Mouse (Mus musculus) monocyte, adult 5-6 weeks (primary cell): Measurements from ENCODE around the gene B4galnt4. TPM values are rescaled to one million over a fixed set of nuclear protein-coding genes. Genes with fewer than 3 reads are reported as not detected.

ENCODE experiments used
- ATAC-seq: fragments of 153-309, 156-312 bp; replicated peaks from 2 replicates; pipeline ENCODE4 v1.8.0; 2017; ENCODE audit warnings: mild to moderate bottlenecking; ENCODE audit not compliant: low TSS enrichment, insufficient number of reproducible peaks, severe bottlenecking, poor library complexity, low FRiP score
- total RNA-seq: library from RNA; stranded (forward); fragments of 200-1000, 200-491, 200-594 nt; gene quantifications from 3 replicates; pipeline ENCODE4 v1.2.3, GENCODE M21; 2017

The B4galnt4 gene
- total RNA-seq, 1 experiment from 2014 or later: 0.10 TPM

- peak; percentile 55 for ATAC-seq
Measured at GRCm38 (mm10) chr7:141096649-141097056, 35.7 kb downstream of the B4galnt4 start.

DNA sequence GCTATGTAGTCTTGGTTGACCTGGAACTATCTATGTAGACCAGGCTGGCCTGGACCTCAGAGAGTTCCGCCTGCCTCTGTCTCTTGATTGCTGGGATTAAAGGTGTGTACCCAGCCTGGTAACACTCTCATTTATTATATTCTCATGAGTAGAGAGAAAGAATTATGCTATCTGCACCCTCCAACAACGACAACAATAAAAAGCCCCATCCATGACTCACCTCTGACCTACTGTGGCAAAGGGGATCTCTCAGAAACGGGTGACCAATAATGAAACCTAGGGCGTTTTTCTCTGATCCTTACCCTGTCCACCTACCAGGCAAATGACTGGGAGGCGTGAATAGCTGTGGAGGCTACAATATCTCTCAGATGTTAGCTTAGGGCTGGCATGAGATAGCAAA lies 36.3 kb downstream of the B4galnt4 start:
- ATAC-seq: no peak

DNA sequence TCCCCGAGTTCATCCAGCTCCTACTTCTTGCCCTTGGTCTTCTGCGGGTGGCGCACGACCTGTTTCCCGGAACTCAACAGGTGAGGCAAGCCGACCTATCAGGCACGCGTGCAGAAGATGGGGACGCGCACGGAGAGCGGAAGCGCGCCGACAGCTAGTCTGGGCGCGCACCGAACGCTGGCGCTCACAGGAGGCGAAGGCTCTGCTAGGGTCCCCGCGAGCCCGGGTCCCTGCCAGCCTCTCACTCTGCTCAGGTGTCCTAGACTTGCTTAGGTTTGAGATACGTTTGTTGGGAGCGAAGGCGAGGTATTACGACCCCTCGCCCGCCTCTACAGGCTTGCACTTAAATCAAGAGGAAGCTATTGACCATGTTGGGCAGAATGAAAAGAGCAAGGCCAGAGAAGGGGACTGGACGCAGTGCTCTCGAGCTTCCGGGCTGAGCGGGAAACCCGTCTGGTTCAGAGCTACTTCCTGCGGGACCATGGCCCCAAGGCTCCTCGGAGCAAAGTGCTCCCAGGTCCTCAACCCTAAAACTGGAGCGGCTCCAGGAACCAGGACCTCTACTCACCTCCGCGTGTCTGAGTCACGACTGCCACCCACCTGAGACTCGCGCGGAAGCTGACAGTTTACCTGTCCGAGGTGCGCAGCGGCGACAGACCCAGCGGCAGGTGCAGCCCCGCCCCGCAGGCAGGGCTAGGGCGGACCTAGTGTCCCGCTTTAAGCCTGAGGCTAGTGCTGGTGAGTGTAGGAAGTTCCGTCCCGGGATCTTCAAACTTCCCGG lies 39.2 kb downstream of the B4galnt4 start, which contains the start of gene Sigirr:
Gene Sigirr, minus strand, starts transcription at position 662 of the 781 bp plus-strand sequence.
- no peak for ATAC-seq

GRCm38 (mm10) chr7:141103161-141103560 lies 42.3 kb downstream of the B4galnt4 start:
- ATAC-seq: no peak

- ATAC-seq: no peak
Measured at GRCm38 (mm10) chr7:141115874-141116273, 55.0 kb downstream of the B4galnt4 start.

DNA sequence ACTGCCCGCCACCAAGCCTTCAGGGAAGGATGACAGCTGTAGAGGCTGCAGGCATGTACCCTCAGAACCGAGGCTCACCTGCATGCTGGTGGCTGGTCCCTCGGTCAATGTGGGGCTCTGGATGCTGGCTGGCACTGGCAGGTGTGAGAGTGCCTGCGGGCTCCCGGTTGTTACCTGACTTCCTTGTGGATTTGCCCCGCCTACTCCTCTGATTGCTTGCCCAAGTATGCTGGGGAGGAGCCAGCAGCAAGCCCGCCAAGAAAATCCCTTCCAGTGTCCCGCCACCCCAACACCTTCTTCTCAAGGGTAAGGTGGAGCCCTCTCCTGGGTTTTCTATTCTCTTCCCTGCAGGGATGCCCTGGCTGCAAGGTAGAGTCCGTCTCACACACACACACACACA lies 56.7 kb downstream of the B4galnt4 start, which contains the start of gene Ano9:
Gene Ano9, minus strand, starts transcription at position 171 of the 400 bp plus-strand sequence.
- ATAC-seq: no peak

DNA sequence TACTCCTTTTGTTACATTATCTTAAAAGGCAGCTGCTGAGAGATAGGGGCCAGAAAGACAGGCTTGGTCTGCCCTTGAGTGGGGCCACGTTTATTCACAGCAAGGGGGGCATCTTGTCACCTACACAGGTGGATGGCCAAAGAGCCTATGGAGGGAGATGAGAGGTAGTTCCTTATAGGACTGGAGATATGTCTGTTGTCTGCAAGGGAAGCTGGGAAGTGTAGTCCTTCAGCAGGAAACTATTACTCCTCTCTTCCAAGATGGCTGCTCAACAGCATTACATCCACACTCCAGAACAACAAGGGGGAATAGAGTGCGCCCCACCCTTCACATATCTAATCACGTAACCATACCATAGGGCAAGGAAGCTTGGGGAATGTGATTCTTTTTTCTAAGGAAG lies 58.6 kb downstream of the B4galnt4 start:
- ATAC-seq: no peak

- ATAC-seq: no peak
Measured at GRCm38 (mm10) chr7:141120605-141121004, 59.7 kb downstream of the B4galnt4 start.

DNA sequence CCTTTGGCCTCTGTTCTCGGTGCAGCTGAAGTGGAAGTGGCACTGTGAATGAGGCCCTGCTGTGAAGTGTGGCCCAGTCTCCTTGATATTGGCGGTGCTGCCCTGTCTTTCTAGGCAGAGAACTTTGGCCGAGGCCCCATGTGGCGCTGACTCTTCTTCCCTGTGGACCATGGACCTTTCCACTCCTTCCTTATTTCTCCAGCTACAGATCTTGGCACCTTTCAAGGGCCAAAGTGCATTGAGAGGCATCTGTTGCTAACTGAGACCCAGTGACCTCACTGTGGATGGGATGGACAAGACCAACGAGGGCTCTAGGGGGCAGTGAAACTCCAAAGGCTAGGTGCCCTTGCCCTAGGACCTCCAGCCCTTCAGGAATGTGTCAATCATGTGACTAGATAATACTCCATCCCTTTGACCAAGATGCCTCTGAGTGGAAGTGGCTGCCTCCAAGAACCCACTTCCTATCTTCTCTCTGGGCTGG lies 60.2 kb downstream of the B4galnt4 start:
- no peak for ATAC-seq

Other genes with a start within 250 kb of the B4galnt4 start
- 0.29 TPM in 1 of 3 replicates, not detected in the others for gene Zfp941, start 238.9 kb upstream of the B4galnt4 start, total RNA-seq
- gene Urah, start 226.1 kb upstream of the B4galnt4 start, total RNA-seq: not detected in 3 replicates
- gene Scgb1c1, start 215.6 kb upstream of the B4galnt4 start, total RNA-seq: not detected in 3 replicates
- gene Odf3, start 213.3 kb upstream of the B4galnt4 start, total RNA-seq: not detected in 3 replicates
- 0.58 to 9.3 TPM in 2 of 3 replicates, not detected in the other for gene Gm45785, start 204.8 kb upstream of the B4galnt4 start, total RNA-seq
- gene Ric8a, start 204.1 kb upstream of the B4galnt4 start, total RNA-seq: 62.6 to 73.7 TPM (median 72.9 TPM) in 3 replicates
- gene Bet1l, start 203.5 kb upstream of the B4galnt4 start, total RNA-seq: 21.5 to 28.2 TPM (median 25.0 TPM) in 3 replicates
- gene Psmd13, start 179.1 kb upstream of the B4galnt4 start, total RNA-seq: 119 to 165 TPM (median 132 TPM) in 3 replicates
- gene Sirt3, start 178.8 kb upstream of the B4galnt4 start, total RNA-seq: 8.0 to 12.6 TPM (median 12.2 TPM) in 3 replicates
- not detected in 3 replicates for gene Cox8b, start 160.7 kb upstream of the B4galnt4 start, total RNA-seq
- 0.10 TPM in 1 of 3 replicates, not detected in the others for gene Nlrp6, start 140.2 kb upstream of the B4galnt4 start, total RNA-seq
- 10.6 to 14.2 TPM (median 13.8 TPM) in 3 replicates for gene Pgghg, start 119.7 kb upstream of the B4galnt4 start, total RNA-seq
- gene Ifitm5, start 110.8 kb upstream of the B4galnt4 start, total RNA-seq: 2.4 TPM in 1 of 3 replicates, not detected in the others
- gene Gm45717, start 105.2 kb upstream of the B4galnt4 start, total RNA-seq: not detected in 3 replicates
- gene Ifitm2, start 105.1 kb upstream of the B4galnt4 start, total RNA-seq: 203 to 367 TPM (median 305 TPM) in 3 replicates
- 38.2 to 83.6 TPM (median 70.9 TPM) in 3 replicates for gene Ifitm1, start 93.9 kb upstream of the B4galnt4 start, total RNA-seq
- gene Ifitm3, start 50.3 kb upstream of the B4galnt4 start, total RNA-seq: 384 to 854 TPM (median 711 TPM) in 3 replicates
- 268 to 573 TPM (median 450 TPM) in 3 replicates for gene Ifitm6, start 43.2 kb upstream of the B4galnt4 start, total RNA-seq
- gene Gm17387, start 32.0 kb upstream of the B4galnt4 start, total RNA-seq: not detected in 3 replicates
- 14.0 to 17.9 TPM (median 14.2 TPM) in 3 replicates for gene Pkp3, start 17.1 kb downstream of the B4galnt4 start, total RNA-seq
- gene Sigirr, start 39.5 kb downstream of the B4galnt4 start, total RNA-seq: 9.1 to 25.0 TPM (median 12.5 TPM) in 3 replicates
- not detected in 3 replicates for gene Ano9, start 56.7 kb downstream of the B4galnt4 start, total RNA-seq
- 1.4 to 6.9 TPM (median 1.5 TPM) in 3 replicates for gene Ptdss2, start 61.3 kb downstream of the B4galnt4 start, total RNA-seq
- gene Rnh1, start 111.8 kb downstream of the B4galnt4 start, total RNA-seq: 73.1 to 101 TPM (median 77.7 TPM) in 3 replicates
- gene Hras, start 132.9 kb downstream of the B4galnt4 start, total RNA-seq: 22.4 to 25.6 TPM (median 25.2 TPM) in 3 replicates
- gene Lrrc56, start 133.1 kb downstream of the B4galnt4 start, total RNA-seq: 2.1 to 2.8 TPM (median 2.1 TPM) in 3 replicates
- 1.6 TPM in 1 of 3 replicates, not detected in the others for gene Lmntd2, start 153.0 kb downstream of the B4galnt4 start, total RNA-seq
- 1.4 to 11.5 TPM (median 1.9 TPM) in 3 replicates for gene Rassf7, start 154.8 kb downstream of the B4galnt4 start, total RNA-seq
- gene Phrf1, start 167.7 kb downstream of the B4galnt4 start, total RNA-seq: 51.4 to 90.4 TPM (median 72.9 TPM) in 3 replicates
- gene Irf7, start 205.4 kb downstream of the B4galnt4 start, total RNA-seq: 76.2 to 126 TPM (median 78.7 TPM) in 3 replicates
- gene Cdhr5, start 215.7 kb downstream of the B4galnt4 start, total RNA-seq: not detected in 3 replicates
- gene Sct, start 218.0 kb downstream of the B4galnt4 start, total RNA-seq: not detected in 3 replicates
- gene Drd4, start 230.9 kb downstream of the B4galnt4 start, total RNA-seq: not detected in 3 replicates